In genomic region chr8:48458373-48458772, GRCm38 (mm10) we compare ENCODE assay signal across 8 mouse cellular contexts.
DNase-seq lines count a peak whose midpoint lies in the region; ATAC-seq lines count a peak whose summit lies in the region.

No protein-coding gene starts in this region.

- H3K36me3 ChIP-seq in embryonic facial prominence, embryonic 15.5 days = no peaks in the 10 kb centered on the region

- no peak overlapping the region for H3K4me2 ChIP-seq in embryonic facial prominence, embryonic 15.5 days (replicated peaks)

- H3K27ac ChIP-seq in embryonic facial prominence, embryonic 15.5 days (replicated peaks) = peak overlapping the region; percentile 76

- H3K9me3 ChIP-seq in embryonic facial prominence, embryonic 15.5 days (replicated peaks) = no peaks in the 10 kb centered on the region

- no peak overlapping the region for H3K4me3 ChIP-seq in embryonic facial prominence, embryonic 15.5 days (replicated peaks)

- no peak overlapping the region for H3K9ac ChIP-seq in embryonic facial prominence, embryonic 15.5 days

- DNase-seq in cerebellum, postnatal 14 days = peak; percentile 59 to 68
- DNase-seq in cerebellum, adult 9-11 months = no peak
- peak; percentile 90 for DNase-seq in MN1 (ENCODE audit: low spot score)
- peak; percentile 42 to 61 for DNase-seq in kidney, postnatal 4 days
- DNase-seq in retina, postnatal 7 days (ENCODE audit: low read depth, low spot score) = peak; percentile 46
- DNase-seq in testis, postnatal 14 days (ENCODE audit: low spot score) = no peak
- no peak for DNase-seq in heart, postnatal 14 days

- 15% methylated on average over 5 of the region's 5 CpGs for WGBS in embryonic facial prominence, embryonic 15.5 days

- H3K27me3 ChIP-seq in embryonic facial prominence, embryonic 15.5 days = no peaks in the 10 kb centered on the region

- intact Hi-C loops in heart, postnatal 14 days (cut with DNase I) = no loop called here

- peaks cover 22% of the 10 kb centered on the region for H3K4me1 ChIP-seq in embryonic facial prominence, embryonic 15.5 days

- ATAC-seq in embryonic facial prominence, embryonic 15.5 days (ENCODE audit: insufficient number of reproducible peaks, low FRiP score, low TSS enrichment, low read depth) = 0 out of 2 replicates have a peak, but pooled peaks have one; percentile 11

Comparison
In these comparisons a context has a peak if more than half of its experiments do, and no peak if none do; other contexts are left out.
1. DNase-seq: peak in cerebellum, postnatal 14 days (2 of 2), MN1 (single experiment), kidney, postnatal 4 days (2 of 2) and retina, postnatal 7 days (single experiment); none in cerebellum, adult 9-11 months (single experiment), testis, postnatal 14 days (single experiment) and heart, postnatal 14 days (0 of 2).